In the genomic region with DNA sequence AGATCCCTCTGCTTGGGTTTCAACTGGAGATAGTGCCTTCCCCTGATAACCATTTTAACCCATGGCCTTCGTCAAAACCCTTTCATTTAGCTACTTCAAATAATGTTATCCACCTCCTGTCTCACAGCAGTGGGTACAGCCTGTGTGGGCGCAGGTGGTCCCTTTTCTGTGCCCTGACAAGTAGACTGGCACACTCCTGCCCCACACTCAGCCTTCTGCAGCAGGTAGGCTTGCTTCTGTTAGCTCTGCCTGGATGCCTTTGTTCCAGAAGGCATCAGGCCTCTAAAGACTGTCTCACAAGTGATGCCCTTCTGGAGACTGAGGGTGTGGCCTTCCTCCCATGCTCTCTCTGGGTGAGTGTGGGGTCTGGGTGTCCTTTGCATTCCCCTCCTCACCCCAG, we compare ENCODE assay signal across 14 mouse cellular contexts. TPM values are rescaled to one million over a fixed set of nuclear protein-coding genes. Genes with fewer than 3 reads are reported as not detected.
DNase-seq lines count a peak whose midpoint lies in the region; ATAC-seq lines count a peak whose summit lies in the region.
"Had no signal": no experiment of that assay in that cellular context is flagged by ENCODE, and none has a peak within 500 bp of the region (broad histone marks: within the 10 kb centered on the region; RNA-seq: fewer than 3 reads in every experiment).

No protein-coding gene starts in this region.

- H3K27ac ChIP-seq in kidney, embryonic 14.5 days (ENCODE audit: low read depth, low read length): peak overlapping the region; percentile 73; the same call in 1 of the 2 replicates
- H3K27ac ChIP-seq in embryonic facial prominence, embryonic 14.5 days (replicated peaks; ENCODE audit: low read depth, low read length): 0 out of 2 replicates have a peak overlapping the region, but pooled peaks have one; percentile 77
- H3K27ac ChIP-seq in limb, embryonic 11.5 days (replicated peaks; ENCODE audit: low read depth, low read length): peak overlapping the region; percentile 92

- H3K9me3 ChIP-seq in kidney, embryonic 14.5 days (ENCODE audit: control insufficient read depth, low read length): no peaks in the 10 kb centered on the region
- H3K9me3 ChIP-seq in embryonic facial prominence, embryonic 14.5 days (ENCODE audit: control insufficient read depth, low read length): no peaks in the 10 kb centered on the region
- no peaks in the 10 kb centered on the region for H3K9me3 ChIP-seq in limb, embryonic 11.5 days (ENCODE audit: control insufficient read depth, low read length)

- no peak for ATAC-seq in kidney, embryonic 14.5 days (ENCODE audit: low FRiP score, low TSS enrichment)
- ATAC-seq in embryonic facial prominence, embryonic 14.5 days (ENCODE audit: low read depth): no peak
- no peak for ATAC-seq in limb, embryonic 11.5 days (ENCODE audit: insufficient number of reproducible peaks, low FRiP score, low TSS enrichment, low read depth)
- no peak for ATAC-seq in megakaryocyte progenitor cell, adult 5-6 weeks (replicated peaks; ENCODE audit: poor library complexity)

- no peak overlapping the region for H3K4me2 ChIP-seq in kidney, embryonic 14.5 days (replicated peaks; ENCODE audit: low read depth, low read length)
- no peak overlapping the region for H3K4me2 ChIP-seq in embryonic facial prominence, embryonic 14.5 days (ENCODE audit: low read depth, low read length)
- no peak overlapping the region for H3K4me2 ChIP-seq in limb, embryonic 11.5 days (ENCODE audit: low read depth, severe bottlenecking)

- peaks cover 50% of the 10 kb centered on the region for H3K4me1 ChIP-seq in kidney, embryonic 14.5 days (ENCODE audit: control insufficient read depth, insufficient read depth, low read length)
- peaks cover 46% of the 10 kb centered on the region for H3K4me1 ChIP-seq in embryonic facial prominence, embryonic 14.5 days (ENCODE audit: control insufficient read depth, insufficient read depth, low read length)
- H3K4me1 ChIP-seq in limb, embryonic 11.5 days (ENCODE audit: control insufficient read depth, insufficient read depth, low read length): peaks cover 51% of the 10 kb centered on the region

- peak overlapping the region; percentile 12; the same call in 1 of the 2 replicates for H3K9ac ChIP-seq in kidney, embryonic 14.5 days (ENCODE audit: low read depth, low read length)
- H3K9ac ChIP-seq in embryonic facial prominence, embryonic 14.5 days (ENCODE audit: low read depth, low read length): no peak overlapping the region
- H3K9ac ChIP-seq in limb, embryonic 11.5 days (ENCODE audit: low read length): peak overlapping the region; percentile 40; the same call in 1 of the 2 replicates

- H3K27me3 ChIP-seq in kidney, embryonic 14.5 days (ENCODE audit: control insufficient read depth, insufficient read depth, low read length): no peaks in the 10 kb centered on the region
- H3K27me3 ChIP-seq in embryonic facial prominence, embryonic 14.5 days (replicated peaks; ENCODE audit: control insufficient read depth, insufficient read depth, low read length): no peaks in the 10 kb centered on the region
- H3K27me3 ChIP-seq in limb, embryonic 11.5 days (ENCODE audit: control insufficient read depth, insufficient read depth, low read length): no peaks in the 10 kb centered on the region
- H3K27me3 ChIP-seq: CH12.LX had no signal

- no peak for DNase-seq in kidney, postnatal 25 days
- DNase-seq in A20 (ENCODE audit: low read depth, low spot score): peak; percentile 18
- DNase-seq in embryonic facial prominence, embryonic 14.5 days (ENCODE audit: low spot score): no peak
- no peak for DNase-seq in limb, embryonic 11.5 days (ENCODE audit: low spot score)
- DNase-seq in right cerebral cortex, postnatal 14 days: no peak
- no peak for DNase-seq in B cell, adult 2 months
- DNase-seq: adrenal gland, adult 2 months; gastrocnemius, postnatal 14 days; heart, postnatal 36 days; lung, adult 2 months had no signal

- H3K4me3 ChIP-seq in kidney, embryonic 14.5 days (ENCODE audit: low read length): no peak overlapping the region
- no peak overlapping the region for H3K4me3 ChIP-seq in embryonic facial prominence, embryonic 14.5 days (ENCODE audit: low read depth, low read length)
- H3K4me3 ChIP-seq in limb, embryonic 11.5 days (ENCODE audit: low read depth, low read length): no peak overlapping the region
- H3K4me3 ChIP-seq: erythroblast, embryonic 14.5 days had no signal

- WGBS in kidney, embryonic 14.5 days: 90% methylated on average over 2 of the region's 2 CpGs
- 93% methylated on average over 2 of the region's 2 CpGs for WGBS in embryonic facial prominence, embryonic 14.5 days
- WGBS in limb, embryonic 11.5 days: 89% methylated on average over 2 of the region's 2 CpGs

- H3K36me3 ChIP-seq in kidney, embryonic 14.5 days (ENCODE audit: control insufficient read depth, insufficient read depth, low read length): peaks cover 56% of the 10 kb centered on the region
- H3K36me3 ChIP-seq in embryonic facial prominence, embryonic 14.5 days (ENCODE audit: control insufficient read depth, insufficient read depth, low read length): peaks cover 61% of the 10 kb centered on the region
- H3K36me3 ChIP-seq in limb, embryonic 11.5 days (ENCODE audit: control insufficient read depth, insufficient read depth, low read length): peaks cover 13% of the 10 kb centered on the region

RNA-seq across cellular contexts. Expression of gene Cd164l2, which starts 15.8 kb away (rescaled TPM):
- 6.9 and 7.6 TPM in 2 replicates for polyA plus RNA-seq in kidney, embryonic 14.5 days (2014; fragmentation: Nextera tagmentation; extraction: Ambion mirVana)
- 2.5 and 3.8 TPM in 2 replicates for polyA plus RNA-seq in embryonic facial prominence, embryonic 14.5 days (2014; fragmentation: Nextera tagmentation; extraction: Ambion mirVana)
- 1.8 and 2.4 TPM in 2 replicates for polyA plus RNA-seq in limb, embryonic 11.5 days (2014; fragmentation: Nextera tagmentation; extraction: Ambion mirVana)
- not detected in 2 replicates for total RNA-seq in megakaryocyte progenitor cell, adult 5-6 weeks (2015)
- not detected in 2 replicates for total RNA-seq in megakaryocyte progenitor cell, adult 5-6 weeks (2017)
- total RNA-seq: CH12.LX; gastrocnemius, postnatal 14 days had no signal
- polyA plus RNA-seq: erythroblast, embryonic 14.5 days had no signal

RNA-seq across cellular contexts. Expression of gene Gpr3, which starts 16.2 kb away (rescaled TPM):
- polyA plus RNA-seq in kidney, embryonic 14.5 days (2014; fragmentation: Nextera tagmentation; extraction: Ambion mirVana): 0.53 TPM in 1 of 2 replicates, not detected in the other
- 0.18 and 0.19 TPM in 2 replicates for polyA plus RNA-seq in embryonic facial prominence, embryonic 14.5 days (2014; fragmentation: Nextera tagmentation; extraction: Ambion mirVana)
- 0.33 and 0.47 TPM in 2 replicates for polyA plus RNA-seq in limb, embryonic 11.5 days (2014; fragmentation: Nextera tagmentation; extraction: Ambion mirVana)
- not detected in 2 replicates for total RNA-seq in megakaryocyte progenitor cell, adult 5-6 weeks (2015)
- total RNA-seq in megakaryocyte progenitor cell, adult 5-6 weeks (2017): 0.08 TPM in 1 of 2 replicates, not detected in the other
- total RNA-seq: gastrocnemius, postnatal 14 days had no signal
- polyA plus RNA-seq: erythroblast, embryonic 14.5 days had no signal

RNA-seq across cellular contexts. Expression of gene Map3k6, which starts 44.5 kb away (rescaled TPM):
- 2.8 and 4.1 TPM in 2 replicates for polyA plus RNA-seq in kidney, embryonic 14.5 days (2014; fragmentation: Nextera tagmentation; extraction: Ambion mirVana)
- 6.0 and 7.9 TPM in 2 replicates for polyA plus RNA-seq in embryonic facial prominence, embryonic 14.5 days (2014; fragmentation: Nextera tagmentation; extraction: Ambion mirVana)
- polyA plus RNA-seq in limb, embryonic 11.5 days (2014; fragmentation: Nextera tagmentation; extraction: Ambion mirVana): 0.98 and 1.7 TPM in 2 replicates
- 3.6 and 4.6 TPM in 2 replicates for total RNA-seq in megakaryocyte progenitor cell, adult 5-6 weeks (2015)
- 0.87 and 6.1 TPM in 2 replicates for total RNA-seq in megakaryocyte progenitor cell, adult 5-6 weeks (2017)
